Mouse (Mus musculus) G1E (cell line): ENCODE results near the gene Cdkal1.

Source experiments
- CTCF ChIP-seq: IDR thresholded peaks from 2 replicates; pipeline ENCODE4 v1.5.1; 2012; ENCODE audit warnings: low read depth, low read length, inconsistent platforms, mixed read lengths
- POLR2AphosphoS5 ChIP-seq: IDR thresholded peaks from 2 replicates; pipeline ENCODE4 v1.6.1; 2012; ENCODE audit warnings: low read depth, low read length, inconsistent platforms; ENCODE audit not compliant: insufficient replicate concordance

DNA sequence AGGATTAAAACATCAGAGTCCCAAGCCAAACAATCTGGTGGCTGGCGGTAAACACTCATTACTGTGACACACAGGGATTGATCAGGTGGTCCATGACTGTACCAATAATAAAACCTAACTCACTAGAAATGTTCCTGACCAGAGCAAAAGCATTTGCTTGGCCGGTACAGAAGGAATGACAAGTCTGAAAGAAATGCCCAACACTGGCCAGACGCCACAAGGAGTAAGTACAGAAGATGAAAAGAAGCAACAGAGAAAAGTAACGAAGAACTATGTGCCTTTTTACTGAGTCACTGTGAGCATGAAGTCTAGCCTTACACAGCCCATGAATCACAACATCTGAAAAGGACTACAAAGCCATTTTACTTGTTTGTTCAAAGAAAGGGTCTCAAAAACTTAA lies 24.3 kb downstream of the Cdkal1 start:
- TF ChIP-seq CTCF: no peak
- no peak for TF ChIP-seq POLR2AphosphoS5
